Mouse (Mus musculus) MEL (cell line): ENCODE results near the gene Bcl6b. TPM values are rescaled to one million over a fixed set of nuclear protein-coding genes. Genes with fewer than 3 reads are reported as not detected.

Source experiments
- DNase-seq: peaks from one replicate; pipeline ENCODE4 v3.0.0; 2011; ENCODE audit warnings: low read depth, low spot score
- H3K27ac ChIP-seq: 2 replicates; pipeline ENCODE4 v1.5.1; 2012; ENCODE audit warnings: low read depth, mild to moderate bottlenecking, control low read depth, low read length, moderate library complexity; ENCODE audit not compliant: control insufficient read depth
- H3K27me3 ChIP-seq, 2 experiments: fragments of 150-350 bp in 1 of 2; sonication (generic) in 1 of 2; 2 replicates each; pipeline ENCODE4 v1.6.1; 2012; ENCODE audit warnings: low read length in 2 of 2, mild to moderate bottlenecking in 2 of 2, improper control_type of control experiment in 1 of 2, moderate library complexity in 1 of 2; ENCODE audit not compliant: insufficient read depth in 2 of 2, control insufficient read depth in 1 of 2
- H3K36me3 ChIP-seq, 2 experiments: 2 replicates each; pipeline ENCODE4 v1.6.1; 2012 to 2014; ENCODE audit warnings: low read length in 2 of 2, improper control_type of control experiment in 1 of 2, inconsistent platforms in 1 of 2, mild to moderate bottlenecking in 1 of 2; ENCODE audit not compliant: insufficient read depth in 2 of 2, control insufficient read depth in 1 of 2
- H3K4me1 ChIP-seq, 2 experiments: fragments of 150-350 bp in 1 of 2; sonication (generic) in 1 of 2; 2 replicates each; pipeline ENCODE4 v1.6.1; 2012; ENCODE audit warnings: low read length in 2 of 2, improper control_type of control experiment in 1 of 2, mild to moderate bottlenecking in 1 of 2; ENCODE audit not compliant: insufficient read depth in 2 of 2, control insufficient read depth in 1 of 2
- H3K4me3 ChIP-seq, 2 experiments: fragments of 150-350 bp in 1 of 2; sonication (generic) in 1 of 2; 2 replicates each; pipeline ENCODE4 v1.5.1; 2012; ENCODE audit warnings: low read depth in 2 of 2, low read length in 2 of 2, mild to moderate bottlenecking in 2 of 2, moderate library complexity in 2 of 2, control low read depth in 1 of 2, improper control_type of control experiment in 1 of 2; ENCODE audit not compliant: control insufficient read depth in 1 of 2, insufficient read depth in 1 of 2
- H3K79me2 ChIP-seq: 2 replicates; pipeline ENCODE4 v1.6.1; 2012; ENCODE audit warnings: mild to moderate bottlenecking, low read length, moderate library complexity; ENCODE audit not compliant: control insufficient read depth, poor library complexity, insufficient read depth
- H3K9ac ChIP-seq: 2 replicates; pipeline ENCODE4 v1.6.1; 2012; ENCODE audit warnings: low read depth, mild to moderate bottlenecking, control low read depth, low read length, moderate library complexity; ENCODE audit not compliant: control insufficient read depth, poor library complexity, severe bottlenecking
- H3K9me3 ChIP-seq: fragments of 150-350 bp; sonication (generic); replicated peaks from 2 replicates; pipeline ENCODE4 v1.6.1; 2012; ENCODE audit warnings: mild to moderate bottlenecking, low read length, improper control_type of control experiment, moderate library complexity; ENCODE audit not compliant: insufficient read depth
- BHLHE40 ChIP-seq: IDR thresholded peaks from 2 replicates; pipeline ENCODE4 v1.6.1; 2012; ENCODE audit warnings: low read depth, mild to moderate bottlenecking, inconsistent platforms, low read length, improper control_type of control experiment, borderline replicate concordance
- CHD2 ChIP-seq: IDR thresholded peaks from 2 replicates; pipeline ENCODE4 v1.6.1; 2011; ENCODE audit warnings: low read length, improper control_type of control experiment
- CTCF ChIP-seq, 3 experiments: IDR thresholded peaks in 2 of 3; conservative IDR thresholded peaks in 1 of 3; 2 replicates each; pipeline ENCODE4 v1.5.1; 2011 to 2012; ENCODE audit warnings: low read length in 3 of 3, low read depth in 2 of 3, mild to moderate bottlenecking in 2 of 3, improper control_type of control experiment in 1 of 3, inconsistent platforms in 1 of 3, mixed read lengths in 1 of 3, moderate library complexity in 1 of 3; ENCODE audit not compliant: control insufficient read depth in 1 of 3, insufficient read depth in 1 of 3, poor library complexity in 1 of 3, severe bottlenecking in 1 of 3
- E2F4 ChIP-seq: IDR thresholded peaks from 2 replicates; pipeline ENCODE4 v1.6.1; 2011; ENCODE audit warnings: low read depth, low read length, improper control_type of control experiment, borderline replicate concordance
- ELF1 ChIP-seq: IDR thresholded peaks from 2 replicates; pipeline ENCODE4 v1.6.1; 2014; ENCODE audit warnings: low read depth, mild to moderate bottlenecking, inconsistent platforms, low read length, improper control_type of control experiment, moderate library complexity
- ETS1 ChIP-seq: IDR thresholded peaks from 2 replicates; pipeline ENCODE4 v1.6.1; 2012; ENCODE audit warnings: low read depth, mild to moderate bottlenecking, inconsistent platforms, low read length, improper control_type of control experiment, moderate library complexity
- GABPA ChIP-seq: IDR thresholded peaks from 2 replicates; pipeline ENCODE4 v1.6.1; 2012; ENCODE audit warnings: low read depth, mild to moderate bottlenecking, inconsistent platforms, low read length, improper control_type of control experiment, moderate library complexity
- GATA1 ChIP-seq: IDR thresholded peaks from 2 replicates; pipeline ENCODE4 v1.6.1; 2011; ENCODE audit warnings: low read depth, low read length, improper control_type of control experiment
- HCFC1 ChIP-seq: IDR thresholded peaks from 2 replicates; pipeline ENCODE4 v1.6.1; 2012; ENCODE audit warnings: low read depth, mild to moderate bottlenecking, inconsistent platforms, low read length, improper control_type of control experiment, moderate library complexity
- JUND ChIP-seq: IDR thresholded peaks from 2 replicates; pipeline ENCODE4 v1.6.1; 2011; ENCODE audit warnings: low read depth, mild to moderate bottlenecking, improper control_type of control experiment, low read length
- KAT2A ChIP-seq: conservative IDR thresholded peaks from 2 replicates; pipeline ENCODE4 v1.6.1; 2012; ENCODE audit warnings: low read depth, low read length, improper control_type of control experiment, inconsistent platforms
- MAFK ChIP-seq: IDR thresholded peaks from 2 replicates; pipeline ENCODE4 v1.6.1; 2011; ENCODE audit warnings: low read depth, mild to moderate bottlenecking, low read length, improper control_type of control experiment, borderline replicate concordance
- MAZ ChIP-seq: IDR thresholded peaks from 2 replicates; pipeline ENCODE4 v1.6.1; 2012; ENCODE audit warnings: low read depth, mild to moderate bottlenecking, inconsistent platforms, low read length, improper control_type of control experiment
- MEF2A ChIP-seq: IDR thresholded peaks from 2 replicates; pipeline ENCODE4 v1.6.1; 2014; ENCODE audit warnings: low read depth, mild to moderate bottlenecking, inconsistent platforms, low read length, improper control_type of control experiment; ENCODE audit not compliant: poor library complexity, insufficient replicate concordance, severe bottlenecking; ENCODE audit errors: extremely low read depth
- MXI1 ChIP-seq: IDR thresholded peaks from 2 replicates; pipeline ENCODE4 v1.6.1; 2011; ENCODE audit warnings: mild to moderate bottlenecking, low read depth, low read length, improper control_type of control experiment
- MYB ChIP-seq: IDR thresholded peaks from 2 replicates; pipeline ENCODE4 v1.6.1; 2011; ENCODE audit warnings: mild to moderate bottlenecking, low read depth, low read length, improper control_type of control experiment
- POLR2A ChIP-seq, 2 experiments: IDR thresholded peaks; 2 replicates each; pipeline ENCODE4 v1.6.1; 2011 to 2012; ENCODE audit warnings: low read length in 2 of 2, mild to moderate bottlenecking in 2 of 2, control low read depth in 1 of 2, improper control_type of control experiment in 1 of 2, low read depth in 1 of 2, moderate library complexity in 1 of 2; ENCODE audit not compliant: control insufficient read depth in 1 of 2, insufficient read depth in 1 of 2, poor library complexity in 1 of 2
- POLR2AphosphoS2 ChIP-seq: IDR thresholded peaks from 2 replicates; pipeline ENCODE4 v1.6.1; 2011; ENCODE audit warnings: low read length, improper control_type of control experiment
- RAD21 ChIP-seq: IDR thresholded peaks from 2 replicates; pipeline ENCODE4 v1.6.1; 2011; ENCODE audit warnings: mild to moderate bottlenecking, low read depth, low read length, improper control_type of control experiment
- SIN3A ChIP-seq: IDR thresholded peaks from 2 replicates; pipeline ENCODE4 v1.6.1; 2012; ENCODE audit warnings: low read length, improper control_type of control experiment, inconsistent platforms
- SMC3 ChIP-seq: IDR thresholded peaks from 2 replicates; pipeline ENCODE4 v1.6.1; 2011; ENCODE audit warnings: low read depth, low read length, improper control_type of control experiment
- TCF12 ChIP-seq: IDR thresholded peaks from 2 replicates; pipeline ENCODE4 v1.6.1; 2014; ENCODE audit warnings: low read depth, mild to moderate bottlenecking, inconsistent platforms, low read length, improper control_type of control experiment, moderate library complexity
- USF2 ChIP-seq, 2 experiments: IDR thresholded peaks; 2 replicates each; pipeline ENCODE4 v1.6.1; 2011 to 2012; ENCODE audit warnings: improper control_type of control experiment in 2 of 2, low read length in 2 of 2, borderline replicate concordance in 1 of 2, inconsistent platforms in 1 of 2, low read depth in 1 of 2, mild to moderate bottlenecking in 1 of 2; ENCODE audit not compliant: insufficient read depth in 1 of 2
- ZC3H11A ChIP-seq: IDR thresholded peaks from 2 replicates; pipeline ENCODE4 v1.6.1; 2012; ENCODE audit warnings: low read depth, mild to moderate bottlenecking, inconsistent platforms, low read length, improper control_type of control experiment
- ZKSCAN1 ChIP-seq: IDR thresholded peaks from 2 replicates; pipeline ENCODE4 v1.6.1; 2012; ENCODE audit warnings: low read depth, mild to moderate bottlenecking, inconsistent platforms, low read length, improper control_type of control experiment, moderate library complexity
- ZMIZ1 ChIP-seq: IDR thresholded peaks from 2 replicates; pipeline ENCODE4 v1.6.1; 2012; ENCODE audit warnings: low read depth, mild to moderate bottlenecking, inconsistent platforms, low read length, improper control_type of control experiment, moderate library complexity
- ZNF384 ChIP-seq: IDR thresholded peaks from 2 replicates; pipeline ENCODE4 v1.6.1; 2012; ENCODE audit warnings: low read depth, mild to moderate bottlenecking, inconsistent platforms, low read length, improper control_type of control experiment
- polyA plus RNA-seq, 2 experiments: library from polyadenylated mRNA; stranded (reverse) in 1 of 2; unstranded in 1 of 2; fragments of >175 nt in 1 of 2; fragments of >200 nt in 1 of 2; gene quantifications; 2 replicates each; pipeline versions ENCODE4 v1.2.1 to v1.2.4; 2012; ENCODE audit warnings: low replicate concordance in 2 of 2, low read depth in 1 of 2; ENCODE audit not compliant: insufficient read length in 2 of 2, insufficient read depth in 1 of 2, missing spikeins in 1 of 2
- total RNA-seq: library from RNA; depleted of rRNA; stranded (reverse); fragments of 300-350 nt; gene quantifications from 2 replicates; pipeline ENCODE4 v1.2.3, GENCODE M21; 2012

Bcl6b gene
- total and polyA plus RNA-seq, 3 experiments: not detected

DNA sequence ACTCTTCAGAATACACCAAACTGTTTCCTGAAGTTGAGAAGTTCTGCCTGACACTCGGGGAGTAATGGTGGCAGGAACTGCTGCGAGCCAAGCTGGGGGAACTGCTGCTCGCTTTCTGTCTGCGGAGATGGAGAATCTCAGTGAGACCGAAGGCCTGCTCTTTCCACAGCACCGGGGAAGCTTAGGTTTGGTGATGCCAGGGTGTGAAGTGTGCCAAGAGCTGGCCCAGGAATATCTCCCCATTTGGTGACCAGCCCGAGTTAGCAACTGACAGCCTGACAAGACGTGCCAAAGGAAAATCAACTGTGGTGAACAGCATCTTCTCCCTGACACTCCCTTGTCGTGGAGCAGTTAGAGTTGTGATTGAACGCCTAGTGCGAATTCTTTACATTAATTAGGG, 51.3 kb downstream of the Bcl6b start:
- H3K4me3 ChIP-seq: no peak overlapping the region
- no peak overlapping the region for H3K27ac ChIP-seq
- H3K4me1 ChIP-seq: no peaks in the 10 kb centered on the region
- no peaks in the 10 kb centered on the region for H3K36me3 ChIP-seq
- no peak for DNase-seq
- no peaks in the 10 kb centered on the region for H3K79me2 ChIP-seq
- no peaks in the 10 kb centered on the region for H3K27me3 ChIP-seq
- no peaks in the 10 kb centered on the region for H3K9me3 ChIP-seq
- TF ChIP-seq ZMIZ1: no peak
- TF ChIP-seq RAD21: no peak
- no peak for TF ChIP-seq E2F4
- H3K9ac ChIP-seq: no peak overlapping the region

DNA sequence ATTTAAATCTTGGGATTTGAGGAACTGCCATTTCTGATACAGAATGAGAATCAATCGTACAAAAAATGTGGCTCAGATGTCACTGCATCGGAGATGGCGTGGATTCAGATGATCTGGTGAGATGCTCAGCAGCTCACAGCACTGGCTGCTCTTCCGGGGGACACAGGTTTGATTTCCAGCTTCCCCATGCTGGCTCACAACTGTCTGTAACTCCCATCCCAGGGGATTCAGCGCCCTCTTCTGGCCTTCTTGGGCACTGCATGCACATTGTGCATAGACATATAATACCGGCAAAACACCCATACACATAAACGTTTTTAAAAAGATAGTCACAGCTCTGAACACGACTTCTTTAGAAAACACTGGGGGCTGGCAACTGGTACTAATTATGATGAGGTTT, 52.0 kb downstream of the Bcl6b start:
- Histone ChIP-seq H3K4me3 (no peak overlapping the region), H3K4me1 (no peaks in the 10 kb centered on the region), H3K9me3 (no peaks in the 10 kb centered on the region), H3K9ac (no peak overlapping the region), H3K36me3 (no peaks in the 10 kb centered on the region), H3K79me2 (no peaks in the 10 kb centered on the region), H3K27me3 (no peaks in the 10 kb centered on the region), H3K27ac (no peak overlapping the region)
- no peak for TF ChIP-seq ETS1
- TF ChIP-seq BHLHE40: no peak
- TF ChIP-seq MEF2A: no peak
- TF ChIP-seq JUND: no peak
- TF ChIP-seq ZMIZ1: no peak
- no peak for TF ChIP-seq POLR2AphosphoS2
- TF ChIP-seq ZKSCAN1: no peak
- no peak for TF ChIP-seq CHD2
- TF ChIP-seq MYB: no peak
- TF ChIP-seq CTCF (IDR thresholded peaks at IDR 0.05 in 2 of 3, conservative IDR thresholded peaks at IDR 0.05 in 1 of 3; ENCODE audit: control insufficient read depth in 1 of 3, insufficient read depth in 1 of 3, low read depth in 2 of 3, low read length in 3 of 3, poor library complexity in 1 of 3, severe bottlenecking in 1 of 3): peak; percentile 76 to 85 (median 80)
- peak; percentile 55 for TF ChIP-seq ZC3H11A
- no peak for TF ChIP-seq GABPA
- TF ChIP-seq RAD21: peak; percentile 62
- no peak for TF ChIP-seq ELF1
- TF ChIP-seq KAT2A: no peak
- no peak for TF ChIP-seq GATA1
- TF ChIP-seq USF2 (IDR thresholded peaks at IDR 0.05; ENCODE audit: borderline replicate concordance in 1 of 2, insufficient read depth in 1 of 2, low read depth in 1 of 2, low read length in 2 of 2): no peak
- TF ChIP-seq SMC3: peak; percentile 72
- no peak for TF ChIP-seq ZNF384
- no peak for TF ChIP-seq SIN3A
- no peak for TF ChIP-seq MAFK
- no peak for TF ChIP-seq POLR2A (IDR thresholded peaks at IDR 0.05; ENCODE audit: control insufficient read depth in 1 of 2, insufficient read depth in 1 of 2, low read depth in 1 of 2, low read length in 2 of 2, poor library complexity in 1 of 2)
- no peak for TF ChIP-seq MAZ
- TF ChIP-seq HCFC1: no peak
- no peak for TF ChIP-seq TCF12
- TF ChIP-seq MXI1: no peak
- DNase-seq: peak; percentile 65
